Mouse (Mus musculus): ENCODE measurements around the gene Prrc2b. TPM values are rescaled to one million over a fixed set of nuclear protein-coding genes. Genes with fewer than 3 reads are reported as not detected.

Prrc2b gene
- polyA plus RNA-seq, 1 experiment from 2014 or later: 56.6 TPM

- no peak overlapping the region for H3K4me2 ChIP-seq
- no peak overlapping the region for H3K4me3 ChIP-seq (replicated peaks)
- H3K27me3 ChIP-seq (replicated peaks): no peaks in the 10 kb centered on the region
- WGBS: 89% methylated on average over 8 of the region's 8 CpGs
- no peaks in the 10 kb centered on the region for H3K4me1 ChIP-seq
- no peaks in the 10 kb centered on the region for H3K9me3 ChIP-seq (replicated peaks)
- peaks cover 100% of the 10 kb centered on the region for H3K36me3 ChIP-seq
- ATAC-seq (ENCODE audit: low FRiP score): no peak
- H3K9ac ChIP-seq (replicated peaks): no peak overlapping the region
- no peak overlapping the region for H3K27ac ChIP-seq (replicated peaks)
Observed at GRCm38 (mm10) chr2:32217656-32218055, 66.8 kb downstream of the Prrc2b start.

- Histone ChIP-seq H3K9ac (replicated peaks) (no peak overlapping the region), H3K4me3 (replicated peaks) (no peak overlapping the region), H3K9me3 (replicated peaks) (no peaks in the 10 kb centered on the region), H3K36me3 (peaks cover 100% of the 10 kb centered on the region), H3K27ac (replicated peaks) (no peak overlapping the region), H3K4me2 (no peak overlapping the region), H3K4me1 (no peaks in the 10 kb centered on the region), H3K27me3 (replicated peaks) (no peaks in the 10 kb centered on the region)
- no peak for ATAC-seq (ENCODE audit: low FRiP score)
- 92% methylated on average over 5 of the region's 5 CpGs for WGBS
Observed at GRCm38 (mm10) chr2:32218113-32218512, 67.2 kb downstream of the Prrc2b start.

GRCm38 (mm10) chr2:32218541-32219334 is 67.9 kb downstream of the Prrc2b start:
- ATAC-seq (ENCODE audit: low FRiP score): no peak
- Histone ChIP-seq H3K4me2 (no peak overlapping the region), H3K9ac (replicated peaks) (no peak overlapping the region), H3K36me3 (peaks cover 100% of the 10 kb centered on the region), H3K4me3 (replicated peaks) (no peak overlapping the region), H3K27me3 (replicated peaks) (no peaks in the 10 kb centered on the region), H3K27ac (replicated peaks) (no peak overlapping the region), H3K4me1 (no peaks in the 10 kb centered on the region), H3K9me3 (replicated peaks) (no peaks in the 10 kb centered on the region)
- WGBS: 82% methylated on average over 11 of the region's 11 CpGs

GRCm38 (mm10) chr2:32219501-32219900 is 68.6 kb downstream of the Prrc2b start:
- no peak overlapping the region for H3K9ac ChIP-seq (replicated peaks)
- no peaks in the 10 kb centered on the region for H3K4me1 ChIP-seq
- WGBS: 95% methylated on average over 14 of the region's 14 CpGs
- H3K36me3 ChIP-seq: peaks cover 100% of the 10 kb centered on the region
- no peak overlapping the region for H3K4me3 ChIP-seq (replicated peaks)
- H3K27me3 ChIP-seq (replicated peaks): no peaks in the 10 kb centered on the region
- no peak for ATAC-seq (ENCODE audit: low FRiP score)
- H3K27ac ChIP-seq (replicated peaks): no peak overlapping the region
- no peaks in the 10 kb centered on the region for H3K9me3 ChIP-seq (replicated peaks)
- no peak overlapping the region for H3K4me2 ChIP-seq

GRCm38 (mm10) chr2:32220021-32220420 is 69.1 kb downstream of the Prrc2b start:
- Histone ChIP-seq H3K4me1 (no peaks in the 10 kb centered on the region), H3K27me3 (replicated peaks) (no peaks in the 10 kb centered on the region), H3K27ac (replicated peaks) (no peak overlapping the region), H3K9ac (replicated peaks) (no peak overlapping the region), H3K9me3 (replicated peaks) (no peaks in the 10 kb centered on the region), H3K36me3 (peaks cover 100% of the 10 kb centered on the region), H3K4me3 (replicated peaks) (no peak overlapping the region), H3K4me2 (no peak overlapping the region)
- no peak for ATAC-seq (ENCODE audit: low FRiP score)
- 96% methylated on average over 3 of the region's 6 CpGs for WGBS

DNA sequence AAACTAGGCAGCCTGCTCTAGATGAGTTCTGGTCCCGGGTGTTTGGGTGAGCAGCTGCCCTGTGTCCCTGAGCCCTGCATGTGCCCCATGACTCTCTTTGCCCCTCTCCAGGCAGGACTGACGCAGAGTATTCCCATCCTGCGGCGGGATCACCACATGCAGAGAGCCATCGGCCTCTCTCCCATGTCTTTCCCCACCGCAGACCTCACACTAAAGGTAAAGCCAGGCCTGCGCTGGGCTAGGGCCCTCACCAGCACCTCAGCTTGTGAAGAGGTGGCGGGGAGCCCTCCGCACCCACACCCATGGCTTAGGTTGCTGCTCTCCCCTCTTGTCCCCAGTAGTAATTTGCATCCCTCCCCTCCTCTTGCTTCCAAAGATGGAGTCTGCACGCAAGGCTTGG is 70.1 kb downstream of the Prrc2b start:
- H3K27me3 ChIP-seq (replicated peaks): no peaks in the 10 kb centered on the region
- 95% methylated on average over 10 of the region's 10 CpGs for WGBS
- H3K27ac ChIP-seq (replicated peaks): no peak overlapping the region
- no peaks in the 10 kb centered on the region for H3K4me1 ChIP-seq
- H3K4me2 ChIP-seq: no peak overlapping the region
- no peak overlapping the region for H3K9ac ChIP-seq (replicated peaks)
- no peak for ATAC-seq (ENCODE audit: low FRiP score)
- H3K36me3 ChIP-seq: peaks cover 100% of the 10 kb centered on the region
- H3K9me3 ChIP-seq (replicated peaks): no peaks in the 10 kb centered on the region
- H3K4me3 ChIP-seq (replicated peaks): no peak overlapping the region

GRCm38 (mm10) chr2:32221577-32221976 is 70.7 kb downstream of the Prrc2b start:
- no peaks in the 10 kb centered on the region for H3K4me1 ChIP-seq
- no peaks in the 10 kb centered on the region for H3K9me3 ChIP-seq (replicated peaks)
- WGBS: 93% methylated on average over 7 of the region's 7 CpGs
- no peak overlapping the region for H3K4me3 ChIP-seq (replicated peaks)
- H3K9ac ChIP-seq (replicated peaks): no peak overlapping the region
- H3K27ac ChIP-seq (replicated peaks): no peak overlapping the region
- no peaks in the 10 kb centered on the region for H3K27me3 ChIP-seq (replicated peaks)
- ATAC-seq (ENCODE audit: low FRiP score): no peak
- H3K36me3 ChIP-seq: peaks cover 100% of the 10 kb centered on the region
- H3K4me2 ChIP-seq: no peak overlapping the region

- 87% methylated on average over 10 of the region's 10 CpGs for WGBS
- Histone ChIP-seq H3K4me2 (no peak overlapping the region), H3K27ac (replicated peaks) (no peak overlapping the region), H3K4me1 (no peaks in the 10 kb centered on the region), H3K27me3 (replicated peaks) (no peaks in the 10 kb centered on the region), H3K9me3 (replicated peaks) (no peaks in the 10 kb centered on the region), H3K9ac (replicated peaks) (no peak overlapping the region), H3K36me3 (peaks cover 100% of the 10 kb centered on the region), H3K4me3 (replicated peaks) (no peak overlapping the region)
- no peak for ATAC-seq (ENCODE audit: low FRiP score)
Observed at GRCm38 (mm10) chr2:32222057-32222456, 71.2 kb downstream of the Prrc2b start.

- peak overlapping the region; percentile 89 for H3K4me2 ChIP-seq
- 36% methylated on average over 7 of the region's 7 CpGs for WGBS
- peaks cover 45% of the 10 kb centered on the region for H3K36me3 ChIP-seq
- H3K27me3 ChIP-seq (replicated peaks): no peaks in the 10 kb centered on the region
- no peak for ATAC-seq (ENCODE audit: low FRiP score)
- H3K9me3 ChIP-seq (replicated peaks): no peaks in the 10 kb centered on the region
- peak overlapping the region; percentile 68 for H3K4me3 ChIP-seq (replicated peaks)
- H3K27ac ChIP-seq (replicated peaks): peak overlapping the region; percentile 79
- peak overlapping the region; percentile 59 for H3K9ac ChIP-seq (replicated peaks)
- peaks cover 26% of the 10 kb centered on the region for H3K4me1 ChIP-seq
Observed at GRCm38 (mm10) chr2:32235433-32235832, 84.6 kb downstream of the Prrc2b start.

DNA sequence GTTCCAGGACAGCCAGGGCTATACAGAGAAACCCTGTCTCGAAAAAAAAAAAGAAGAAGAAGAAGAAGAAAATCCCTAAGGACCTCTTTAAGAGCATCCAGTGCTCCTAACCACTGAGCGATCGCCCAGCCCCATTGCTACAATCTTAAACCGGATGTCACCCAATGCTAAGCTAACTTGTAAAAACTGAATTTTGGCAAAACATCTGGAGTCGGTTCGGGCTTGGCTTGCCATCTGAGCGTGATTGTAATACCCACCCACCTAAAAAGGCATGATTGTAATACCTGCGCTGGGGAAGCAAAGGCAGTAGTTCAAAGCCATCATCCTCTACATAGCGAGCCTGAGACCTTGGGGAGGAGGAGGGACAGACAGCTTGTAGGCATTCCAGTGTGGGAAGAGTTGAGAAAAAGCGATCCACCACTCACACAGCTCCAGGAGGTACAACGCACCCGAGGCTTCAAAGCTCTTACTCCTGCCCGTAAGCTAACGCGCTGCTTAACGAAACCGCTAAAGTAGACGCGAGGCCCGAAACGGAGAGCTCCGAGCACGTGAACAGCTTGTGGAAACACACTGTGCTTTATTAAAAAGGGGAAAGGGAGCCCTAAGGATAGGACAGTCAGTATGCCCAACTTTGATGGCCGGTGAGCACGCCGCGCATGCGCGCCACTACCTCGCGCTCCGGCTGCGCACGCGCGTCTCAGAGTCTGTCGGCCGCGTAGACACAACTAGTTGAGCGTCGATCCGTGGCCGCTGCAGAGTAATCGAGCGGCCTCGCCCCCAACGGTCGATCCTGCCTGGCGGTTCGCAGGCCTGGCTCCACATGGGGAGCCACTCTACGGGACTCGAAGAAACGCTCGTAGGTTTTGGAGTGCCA is 85.2 kb downstream of the Prrc2b start, which contains the start of gene Pomt1:
TSS of gene Pomt1 (plus strand) at position 705 of the 874 bp plus-strand sequence.
- peaks cover 38% of the 10 kb centered on the region for H3K36me3 ChIP-seq
- no peaks in the 10 kb centered on the region for H3K27me3 ChIP-seq (replicated peaks)
- ATAC-seq (ENCODE audit: low FRiP score): peak; percentile 93
- peak within 1 kb of the TSS; percentile 79 for H3K27ac ChIP-seq (replicated peaks)
- H3K9me3 ChIP-seq (replicated peaks): no peaks in the 10 kb centered on the region
- under 1% methylated on average over 54 of the region's 54 CpGs for WGBS
- peak within 1 kb of the TSS; percentile 89 for H3K4me2 ChIP-seq
- peak within 1 kb of the TSS; percentile 59 for H3K9ac ChIP-seq (replicated peaks)
- peaks cover 26% of the 10 kb centered on the region for H3K4me1 ChIP-seq
- peak within 1 kb of the TSS; percentile 68 for H3K4me3 ChIP-seq (replicated peaks)

DNA sequence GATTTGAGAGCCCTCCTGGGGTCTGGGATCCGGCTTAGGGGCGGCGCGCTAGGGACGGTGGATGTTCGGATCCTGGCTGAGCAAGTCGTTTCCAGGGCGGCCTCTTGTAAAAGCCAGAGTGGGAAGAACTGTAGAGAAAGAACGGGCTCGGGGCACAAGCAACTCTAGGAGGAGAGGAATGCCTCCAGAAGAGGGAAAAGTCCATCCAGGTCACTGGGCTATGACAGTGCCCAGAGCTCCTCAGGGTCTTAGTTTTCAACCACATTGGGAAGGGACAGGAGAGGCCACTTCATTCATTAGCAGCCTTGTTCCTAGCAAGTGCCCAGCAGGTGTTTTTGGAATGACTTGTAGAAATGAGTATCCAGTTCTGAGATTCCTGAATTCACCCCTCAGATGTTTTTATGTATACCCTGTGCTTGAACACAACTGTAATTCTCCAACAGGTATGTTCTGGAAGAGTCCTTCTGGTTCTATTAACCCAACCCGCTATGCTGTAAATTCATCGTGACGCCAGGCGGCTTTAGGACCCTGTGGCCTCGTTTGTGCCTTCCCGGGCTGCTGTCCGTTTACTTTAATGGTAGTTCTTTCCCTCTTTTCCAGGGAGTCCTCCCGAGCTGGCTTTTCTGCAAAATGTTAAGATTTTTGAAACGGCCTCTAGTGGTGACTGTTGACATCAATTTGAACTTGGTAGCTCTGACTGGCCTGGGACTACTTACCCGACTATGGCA is 86.0 kb downstream of the Prrc2b start:
- WGBS: 0% methylated on average over 20 of the region's 20 CpGs
- Histone ChIP-seq H3K4me2 (peak overlapping the region; percentile 89), H3K9me3 (replicated peaks) (no peaks in the 10 kb centered on the region), H3K27ac (replicated peaks) (peak overlapping the region; percentile 79), H3K36me3 (peaks cover 32% of the 10 kb centered on the region), H3K9ac (replicated peaks) (peak overlapping the region; percentile 58), H3K4me3 (replicated peaks) (peak overlapping the region; percentile 68), H3K27me3 (replicated peaks) (no peaks in the 10 kb centered on the region), H3K4me1 (peaks cover 26% of the 10 kb centered on the region)
- peak; percentile 60 for ATAC-seq (ENCODE audit: low FRiP score)

Measured in neural tube, embryonic 15.5 days (tissue).